Mouse (Mus musculus) megakaryocyte-erythroid progenitor cell, adult 5-6 weeks (primary cell): ENCODE data around the gene Gm20820. TPM values are rescaled to one million over a fixed set of nuclear protein-coding genes. Genes with fewer than 3 reads are reported as not detected.
"Not testable (repeated sequence)": the region's sequence is repeated elsewhere in the genome, so short reads cannot be mapped to it uniquely, and the experiment has no call there.

Experiments used
- ATAC-seq: replicated peaks from 2 replicates; pipeline ENCODE4 v1.8.0; 2016; ENCODE audit warnings: mild to moderate bottlenecking, inconsistent platforms; ENCODE audit not compliant: severe bottlenecking, poor library complexity, low FRiP score, low TSS enrichment
- total RNA-seq, 2 experiments: library from RNA; stranded (forward) in 1 of 2; stranded (reverse) in 1 of 2; fragments of 200-1000, 215-1000 nt in 1 of 2; fragments of >200 nt in 1 of 2; fragmentation: Nextera tagmentation in 1 of 2; gene quantifications; 2 replicates each; pipeline ENCODE4 v1.2.3; 2014 to 2017

Gm20820 gene
- not detected in 2 replicates for total RNA-seq (2014; fragmentation: Nextera tagmentation)
- not detected in 2 replicates for total RNA-seq (2017)

DNA sequence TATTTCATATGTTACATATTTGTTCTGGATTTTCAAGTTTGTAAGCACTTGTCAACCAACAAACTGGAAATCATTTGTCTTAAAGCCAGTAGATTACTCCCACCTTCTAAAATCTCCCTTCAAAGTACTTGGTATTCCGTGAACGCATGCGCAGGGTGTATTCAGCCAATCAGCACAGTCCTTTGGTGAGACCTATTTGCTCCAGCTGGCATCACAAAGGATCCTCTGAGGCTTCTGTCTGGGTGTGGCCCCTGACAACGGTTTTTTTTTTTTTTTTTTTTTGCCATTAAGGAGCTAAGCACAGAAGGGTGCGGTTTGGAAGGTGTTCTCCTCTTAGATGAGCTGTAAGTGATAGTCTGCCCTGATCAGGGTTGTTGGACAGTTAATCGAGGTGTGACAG, at the start of gene Gm20820:
Gene Gm20820 (plus strand): TSS at position 301 of the 400 bp plus-strand sequence.
- not testable (repeated sequence) for ATAC-seq
